Comparison of ENCODE assay signal across 33 mouse cellular contexts in genomic region chr6:124941679-124942078, GRCm38 (mm10). TPM values are rescaled to one million over a fixed set of nuclear protein-coding genes. Genes with fewer than 3 reads are reported as not detected.
"Had no signal": no experiment of that assay in that cellular context is flagged by ENCODE, and none has a peak within 500 bp of the region (broad histone marks: within the 10 kb centered on the region; RNA-seq: fewer than 3 reads in every experiment).

No protein-coding gene starts in this region.

- H3K9me3 ChIP-seq: limb, embryonic 10.5 days; limb, embryonic 12.5 days; limb, embryonic 13.5 days; limb, embryonic 15.5 days; liver, embryonic 12.5 days; liver, embryonic 13.5 days; liver, embryonic 15.5 days; lung, embryonic 15.5 days; midbrain, embryonic 10.5 days; midbrain, embryonic 12.5 days; midbrain, embryonic 13.5 days; midbrain, embryonic 15.5 days had no signal

- H3K9ac ChIP-seq: limb, embryonic 12.5 days; limb, embryonic 13.5 days; limb, embryonic 15.5 days; liver, embryonic 12.5 days; liver, embryonic 13.5 days; liver, embryonic 14.5 days; liver, embryonic 15.5 days; liver, postnatal 0 days; lung, embryonic 14.5 days; lung, embryonic 15.5 days; midbrain, embryonic 12.5 days; midbrain, embryonic 13.5 days; midbrain, embryonic 15.5 days had no signal

- H3K27me3 ChIP-seq: limb, embryonic 12.5 days; limb, embryonic 13.5 days; limb, embryonic 15.5 days; liver, embryonic 13.5 days; liver, embryonic 15.5 days; lung, embryonic 15.5 days; midbrain, embryonic 12.5 days; midbrain, embryonic 13.5 days; midbrain, embryonic 15.5 days had no signal

- H3K27ac ChIP-seq: limb, embryonic 10.5 days; limb, embryonic 12.5 days; limb, embryonic 13.5 days; limb, embryonic 15.5 days; liver, embryonic 12.5 days; liver, embryonic 13.5 days; liver, embryonic 14.5 days; liver, embryonic 15.5 days; lung, embryonic 15.5 days; macrophage; midbrain, embryonic 10.5 days; midbrain, embryonic 12.5 days; midbrain, embryonic 13.5 days; midbrain, embryonic 15.5 days had no signal

- H3K4me2 ChIP-seq: limb, embryonic 12.5 days; limb, embryonic 13.5 days; limb, embryonic 15.5 days; liver, embryonic 11.5 days; liver, embryonic 12.5 days; liver, embryonic 13.5 days; liver, embryonic 15.5 days; lung, embryonic 14.5 days; lung, embryonic 15.5 days; midbrain, embryonic 11.5 days; midbrain, embryonic 12.5 days; midbrain, embryonic 13.5 days; midbrain, embryonic 15.5 days had no signal

- ATAC-seq: liver, embryonic 12.5 days; liver, postnatal 0 days; lung, postnatal 0 days; midbrain, embryonic 13.5 days; midbrain, embryonic 15.5 days; midbrain, embryonic 16.5 days had no signal

- DNase-seq: left cerebral cortex, postnatal 4 days; liver; liver, embryonic 13.5 days; liver, postnatal 0 days; lung, adult 18-20 months; lung, adult 2 months; lung, embryonic 14.5 days; lung, postnatal 10 days; lung, postnatal 14 days; lung, postnatal 36 days; lung, postnatal 4 days; midbrain, embryonic 14.5 days had no signal

- H3K4me3 ChIP-seq: limb, embryonic 10.5 days; limb, embryonic 12.5 days; limb, embryonic 13.5 days; limb, embryonic 15.5 days; liver, embryonic 12.5 days; liver, embryonic 13.5 days; liver, embryonic 15.5 days; lung, embryonic 15.5 days; megakaryocyte, embryonic 14.5 days; midbrain, embryonic 10.5 days; midbrain, embryonic 12.5 days; midbrain, embryonic 13.5 days; midbrain, embryonic 15.5 days; myocyte had no signal

- H3K4me1 ChIP-seq: limb, embryonic 10.5 days; limb, embryonic 12.5 days; limb, embryonic 13.5 days; limb, embryonic 15.5 days; liver, embryonic 12.5 days; liver, embryonic 13.5 days; liver, embryonic 15.5 days; lung, embryonic 15.5 days; midbrain, embryonic 10.5 days; midbrain, embryonic 12.5 days; midbrain, embryonic 13.5 days; midbrain, embryonic 15.5 days had no signal

RNA-seq across cellular contexts. Expression of gene Cd4, which starts 53.7 kb away (rescaled TPM):
- polyA plus RNA-seq: limb, embryonic 10.5 days; limb, embryonic 11.5 days; liver, embryonic 11.5 days; liver, embryonic 13.5 days; lung, embryonic 14.5 days; midbrain, embryonic 10.5 days; midbrain, embryonic 11.5 days; midbrain, embryonic 12.5 days; myocyte; neural tube, embryonic 11.5 days had no signal
